Mouse (Mus musculus): ENCODE results near the gene Tcerg1l. TPM values are rescaled to one million over a fixed set of nuclear protein-coding genes. Genes with fewer than 3 reads are reported as not detected.

Gene Tcerg1l
- polyA plus RNA-seq, 1 experiment from 2014 or later, result 0.62 TPM

- Histone ChIP-seq H3K4me3 (no peak overlapping the region), H3K9me3 (no peaks in the 10 kb centered on the region), H3K36me3 (no peaks in the 10 kb centered on the region), H3K9ac (no peak overlapping the region), H3K4me2 (no peak overlapping the region), H3K4me1 (no peaks in the 10 kb centered on the region), H3K27ac (no peak overlapping the region), H3K27me3 (no peaks in the 10 kb centered on the region)
- WGBS, result 71% methylated on average over 7 of the region's 7 CpGs
- no peak for ATAC-seq (ENCODE audit: borderline replicate concordance, extremely low read depth, low FRiP score, low TSS enrichment)
Measured at GRCm38 (mm10) chr7:138271328-138271727, 126.2 kb downstream of the Tcerg1l start.

- no peak overlapping the region for H3K9ac ChIP-seq
- no peak overlapping the region for H3K4me3 ChIP-seq
- no peaks in the 10 kb centered on the region for H3K36me3 ChIP-seq
- no peaks in the 10 kb centered on the region for H3K9me3 ChIP-seq
- WGBS, result 83% methylated on average over 8 of the region's 8 CpGs
- ATAC-seq (ENCODE audit: borderline replicate concordance, extremely low read depth, low FRiP score, low TSS enrichment), result no peak
- H3K27me3 ChIP-seq, result no peaks in the 10 kb centered on the region
- no peak overlapping the region for H3K27ac ChIP-seq
- no peaks in the 10 kb centered on the region for H3K4me1 ChIP-seq
- no peak overlapping the region for H3K4me2 ChIP-seq
Measured at GRCm38 (mm10) chr7:138269386-138269785, 128.1 kb downstream of the Tcerg1l start.

- Histone ChIP-seq H3K27me3 (no peaks in the 10 kb centered on the region), H3K4me3 (no peak overlapping the region), H3K9ac (no peak overlapping the region), H3K36me3 (no peaks in the 10 kb centered on the region), H3K27ac (no peak overlapping the region), H3K9me3 (no peaks in the 10 kb centered on the region), H3K4me2 (no peak overlapping the region), H3K4me1 (no peaks in the 10 kb centered on the region)
- no peak for ATAC-seq (ENCODE audit: borderline replicate concordance, extremely low read depth, low FRiP score, low TSS enrichment)
- 78% methylated on average over 5 of the region's 5 CpGs for WGBS
Measured at GRCm38 (mm10) chr7:138267976-138268646, 129.4 kb downstream of the Tcerg1l start.

GRCm38 (mm10) chr7:138248612-138249011, 148.9 kb downstream of the Tcerg1l start:
- Histone ChIP-seq H3K9me3 (no peaks in the 10 kb centered on the region), H3K27me3 (no peaks in the 10 kb centered on the region), H3K9ac (no peak overlapping the region), H3K27ac (no peak overlapping the region), H3K4me1 (no peaks in the 10 kb centered on the region), H3K4me2 (no peak overlapping the region), H3K36me3 (no peaks in the 10 kb centered on the region), H3K4me3 (no peak overlapping the region)
- ATAC-seq (ENCODE audit: borderline replicate concordance, extremely low read depth, low FRiP score, low TSS enrichment), result no peak
- WGBS, result 78% methylated on average over 5 of the region's 5 CpGs

GRCm38 (mm10) chr7:138248176-138248575, 149.4 kb downstream of the Tcerg1l start:
- no peak overlapping the region for H3K9ac ChIP-seq
- no peak for ATAC-seq (ENCODE audit: borderline replicate concordance, extremely low read depth, low FRiP score, low TSS enrichment)
- no peaks in the 10 kb centered on the region for H3K9me3 ChIP-seq
- no peak overlapping the region for H3K4me2 ChIP-seq
- no peaks in the 10 kb centered on the region for H3K36me3 ChIP-seq
- no peaks in the 10 kb centered on the region for H3K4me1 ChIP-seq
- no peaks in the 10 kb centered on the region for H3K27me3 ChIP-seq
- H3K27ac ChIP-seq, result no peak overlapping the region
- 71% methylated on average over 3 of the region's 3 CpGs for WGBS
- H3K4me3 ChIP-seq, result no peak overlapping the region

GRCm38 (mm10) chr7:138246684-138247083, 150.8 kb downstream of the Tcerg1l start:
- no peak for ATAC-seq (ENCODE audit: borderline replicate concordance, extremely low read depth, low FRiP score, low TSS enrichment)
- Histone ChIP-seq H3K4me2 (no peak overlapping the region), H3K4me1 (no peaks in the 10 kb centered on the region), H3K9me3 (no peaks in the 10 kb centered on the region), H3K4me3 (no peak overlapping the region), H3K9ac (no peak overlapping the region), H3K36me3 (no peaks in the 10 kb centered on the region), H3K27me3 (no peaks in the 10 kb centered on the region), H3K27ac (no peak overlapping the region)
- 32% methylated on average over 2 of the region's 2 CpGs for WGBS

GRCm38 (mm10) chr7:138242229-138242628, 155.3 kb downstream of the Tcerg1l start:
- no peaks in the 10 kb centered on the region for H3K9me3 ChIP-seq
- WGBS, result 78% methylated on average over 5 of the region's 5 CpGs
- no peak overlapping the region for H3K27ac ChIP-seq
- no peak overlapping the region for H3K4me2 ChIP-seq
- no peaks in the 10 kb centered on the region for H3K27me3 ChIP-seq
- no peak overlapping the region for H3K9ac ChIP-seq
- H3K4me3 ChIP-seq, result no peak overlapping the region
- ATAC-seq (ENCODE audit: borderline replicate concordance, extremely low read depth, low FRiP score, low TSS enrichment), result no peak
- H3K4me1 ChIP-seq, result no peaks in the 10 kb centered on the region
- no peaks in the 10 kb centered on the region for H3K36me3 ChIP-seq

- Histone ChIP-seq H3K9me3 (no peaks in the 10 kb centered on the region), H3K36me3 (no peaks in the 10 kb centered on the region), H3K9ac (no peak overlapping the region), H3K4me1 (no peaks in the 10 kb centered on the region), H3K4me3 (no peak overlapping the region), H3K27ac (no peak overlapping the region), H3K27me3 (no peaks in the 10 kb centered on the region), H3K4me2 (no peak overlapping the region)
- 16% methylated on average over 5 of the region's 5 CpGs for WGBS
- no peak for ATAC-seq (ENCODE audit: borderline replicate concordance, extremely low read depth, low FRiP score, low TSS enrichment)
Measured at GRCm38 (mm10) chr7:138237708-138238225, 159.8 kb downstream of the Tcerg1l start.

- Histone ChIP-seq H3K4me3 (no peak overlapping the region), H3K36me3 (no peaks in the 10 kb centered on the region), H3K4me2 (no peak overlapping the region), H3K27ac (no peak overlapping the region), H3K9me3 (no peaks in the 10 kb centered on the region), H3K4me1 (no peaks in the 10 kb centered on the region), H3K27me3 (no peaks in the 10 kb centered on the region), H3K9ac (no peak overlapping the region)
- ATAC-seq (ENCODE audit: borderline replicate concordance, extremely low read depth, low FRiP score, low TSS enrichment), result no peak
- 63% methylated on average over 3 of the region's 3 CpGs for WGBS
Measured at GRCm38 (mm10) chr7:138224252-138224651, 173.3 kb downstream of the Tcerg1l start.

GRCm38 (mm10) chr7:138222951-138223350, 174.6 kb downstream of the Tcerg1l start:
- Histone ChIP-seq H3K9me3 (no peaks in the 10 kb centered on the region), H3K27ac (no peak overlapping the region), H3K4me1 (no peaks in the 10 kb centered on the region), H3K9ac (no peak overlapping the region), H3K27me3 (no peaks in the 10 kb centered on the region), H3K4me3 (no peak overlapping the region), H3K36me3 (no peaks in the 10 kb centered on the region), H3K4me2 (no peak overlapping the region)
- no peak for ATAC-seq (ENCODE audit: borderline replicate concordance, extremely low read depth, low FRiP score, low TSS enrichment)
- WGBS, result 46% methylated on average over 4 of the region's 4 CpGs

- H3K36me3 ChIP-seq, result no peaks in the 10 kb centered on the region
- H3K4me2 ChIP-seq, result no peak overlapping the region
- H3K27me3 ChIP-seq, result no peaks in the 10 kb centered on the region
- H3K9me3 ChIP-seq, result no peaks in the 10 kb centered on the region
- ATAC-seq (ENCODE audit: borderline replicate concordance, extremely low read depth, low FRiP score, low TSS enrichment), result no peak
- WGBS, result 56% methylated on average over 6 of the region's 6 CpGs
- peaks cover 6% of the 10 kb centered on the region; the same call in 1 of the 2 replicates for H3K4me1 ChIP-seq
- no peak overlapping the region for H3K9ac ChIP-seq
- no peak overlapping the region for H3K4me3 ChIP-seq
- H3K27ac ChIP-seq, result no peak overlapping the region
Measured at GRCm38 (mm10) chr7:138217556-138218098, 179.9 kb downstream of the Tcerg1l start.

GRCm38 (mm10) chr7:138215177-138215830, 182.2 kb downstream of the Tcerg1l start:
- H3K9ac ChIP-seq, result no peak overlapping the region
- H3K4me2 ChIP-seq, result no peak overlapping the region
- no peak overlapping the region for H3K27ac ChIP-seq
- no peaks in the 10 kb centered on the region; the same call in 1 of the 2 replicates for H3K27me3 ChIP-seq
- no peak overlapping the region for H3K4me3 ChIP-seq
- H3K4me1 ChIP-seq, result peaks cover 6% of the 10 kb centered on the region; the same call in 1 of the 2 replicates
- H3K9me3 ChIP-seq, result no peaks in the 10 kb centered on the region
- H3K36me3 ChIP-seq, result no peaks in the 10 kb centered on the region
- ATAC-seq (ENCODE audit: borderline replicate concordance, extremely low read depth, low FRiP score, low TSS enrichment), result no peak
- WGBS, result 30% methylated on average over 15 of the region's 15 CpGs

Measured in lung, embryonic 15.5 days (tissue).